In genomic region chr3:38144650-38145049, GRCm38 (mm10) we compare ENCODE assay signal across 15 mouse cellular contexts.
A peak's percentile ranks its signal among the peaks of the same experiment; 100 is the strongest.
DNase-seq lines count a peak whose midpoint lies in the region; ATAC-seq and TF ChIP-seq lines count a peak whose summit lies in the region.
"Had no signal": no experiment of that assay in that cellular context is flagged by ENCODE, and none has a peak within 500 bp of the region (broad histone marks: within the 10 kb centered on the region; RNA-seq: fewer than 3 reads in every experiment).

No protein-coding gene starts in this region.

- H3K4me2 ChIP-seq in heart, embryonic 11.5 days: no peak overlapping the region
- H3K4me2 ChIP-seq in lung, postnatal 0 days (replicated peaks; ENCODE audit: low read depth, low read length): no peak overlapping the region
- H3K4me2 ChIP-seq: embryonic facial prominence, embryonic 13.5 days; liver, embryonic 12.5 days had no signal

- DNase-seq in heart, adult 11 months: peak; percentile 94
- peak; percentile 36 for DNase-seq in lung, postnatal 0 days (ENCODE audit: low spot score)
- DNase-seq in lung, postnatal 25 days (ENCODE audit: low spot score): no peak
- peak; percentile 33 for DNase-seq in gastrocnemius, postnatal 25 days
- DNase-seq in heart, postnatal 4 days: peak; percentile 68
- no peak for DNase-seq in ovary, postnatal 36 days (ENCODE audit: low spot score)
- no peak for DNase-seq in layer of hippocampus, postnatal 25 days (ENCODE audit: extremely low spot score in 1 of 2, low spot score in 1 of 2)
- DNase-seq: cerebellum, adult 18-20 months; forebrain, postnatal 0 days; kidney, adult 9 months; right cerebral cortex, postnatal 14 days had no signal

- no peak for TF ChIP-seq CTCF in lung, postnatal 0 days (IDR thresholded peaks at IDR 0.05)

- no peak overlapping the region for H3K9ac ChIP-seq in heart, embryonic 11.5 days (ENCODE audit: low read depth, low read length)
- no peak overlapping the region for H3K9ac ChIP-seq in lung, postnatal 0 days (replicated peaks; ENCODE audit: low read depth)
- H3K9ac ChIP-seq: embryonic facial prominence, embryonic 13.5 days; forebrain, postnatal 0 days; liver, embryonic 12.5 days had no signal

- no peaks in the 10 kb centered on the region for H3K36me3 ChIP-seq in heart, embryonic 11.5 days (ENCODE audit: control insufficient read depth, insufficient read depth, low read length)
- no peaks in the 10 kb centered on the region for H3K36me3 ChIP-seq in lung, postnatal 0 days (ENCODE audit: insufficient read depth, low read length)
- H3K36me3 ChIP-seq: embryonic facial prominence, embryonic 13.5 days; limb, embryonic 10.5 days; liver, embryonic 12.5 days had no signal

- no peak overlapping the region for H3K27ac ChIP-seq in heart, embryonic 11.5 days (ENCODE audit: low read depth, low read length)
- H3K27ac ChIP-seq in lung, postnatal 0 days (ENCODE audit: low read length): no peak overlapping the region
- H3K27ac ChIP-seq: embryonic facial prominence, embryonic 13.5 days; limb, embryonic 10.5 days; liver, embryonic 12.5 days had no signal

- TF ChIP-seq EP300 in lung, postnatal 0 days (IDR thresholded peaks at IDR 0.05): no peak

- ATAC-seq in heart, embryonic 11.5 days (replicated peaks; ENCODE audit: insufficient number of reproducible peaks, low FRiP score, low TSS enrichment): no peak
- no peak for ATAC-seq in lung, postnatal 0 days
- ATAC-seq: forebrain, postnatal 0 days; liver, embryonic 12.5 days had no signal

- H3K4me3 ChIP-seq in heart, embryonic 11.5 days (ENCODE audit: low read depth, low read length): no peak overlapping the region
- H3K4me3 ChIP-seq in lung, postnatal 0 days (ENCODE audit: low read depth, low read length): no peak overlapping the region
- H3K4me3 ChIP-seq: embryonic facial prominence, embryonic 13.5 days; limb, embryonic 10.5 days; liver, embryonic 12.5 days had no signal

- H3K27me3 ChIP-seq in heart, embryonic 11.5 days (ENCODE audit: control insufficient read depth, insufficient read depth, low read length): no peaks in the 10 kb centered on the region
- H3K27me3 ChIP-seq in lung, postnatal 0 days (replicated peaks; ENCODE audit: insufficient read depth, low read length): no peaks in the 10 kb centered on the region
- H3K27me3 ChIP-seq: embryonic facial prominence, embryonic 13.5 days; liver, embryonic 12.5 days had no signal

- H3K4me1 ChIP-seq in heart, embryonic 11.5 days (ENCODE audit: control insufficient read depth, insufficient read depth, low read length): 0 out of 2 replicates have a peak, but pooled peaks cover 4% of the 10 kb centered on the region
- peaks cover 20% of the 10 kb centered on the region for H3K4me1 ChIP-seq in lung, postnatal 0 days (ENCODE audit: insufficient read depth, low read depth, low read length)
- H3K4me1 ChIP-seq: liver, embryonic 12.5 days had no signal

- H3K9me3 ChIP-seq in heart, embryonic 11.5 days (replicated peaks; ENCODE audit: control insufficient read depth, low read length): no peaks in the 10 kb centered on the region
- no peaks in the 10 kb centered on the region for H3K9me3 ChIP-seq in lung, postnatal 0 days (ENCODE audit: low read length)
- H3K9me3 ChIP-seq: embryonic facial prominence, embryonic 13.5 days; limb, embryonic 10.5 days; liver, embryonic 12.5 days had no signal

Comparison
In these comparisons a context has a peak if more than half of its experiments do, and no peak if none do; other contexts are left out.
1. DNase-seq: peak in heart, adult 11 months (single experiment), lung, postnatal 0 days (single experiment), gastrocnemius, postnatal 25 days (single experiment) and heart, postnatal 4 days (single experiment); none in lung, postnatal 25 days (single experiment), ovary, postnatal 36 days (single experiment) and layer of hippocampus, postnatal 25 days (0 of 2).